Mouse (Mus musculus): ENCODE measurements around the gene Erbb2.

- TF ChIP-seq CTCF (IDR thresholded peaks at IDR 0.05; ENCODE audit: extremely low read depth, insufficient read depth, insufficient read length, insufficient replicate concordance) (peak; percentile 73; the same call in 1 of the 2 replicates), POLR2A (IDR thresholded peaks at IDR 0.05; ENCODE audit: low read depth, low read length) (no peak)
Observed at GRCm38 (mm10) chr11:98372406-98372805, 39.9 kb upstream of the Erbb2 start.

Measured in spleen, adult 2 months (tissue).